Mouse (Mus musculus): Measurements from ENCODE around the gene Cd53. TPM values are rescaled to one million over a fixed set of nuclear protein-coding genes. Genes with fewer than 3 reads are reported as not detected.

Gene Cd53
- polyA plus RNA-seq, 1 experiment from 2014 or later: 14.9 TPM

- H3K4me1 ChIP-seq (ENCODE audit: control insufficient read depth, insufficient read depth, low read length): no peaks in the 10 kb centered on the region
- no peaks in the 10 kb centered on the region for H3K36me3 ChIP-seq (ENCODE audit: control insufficient read depth, insufficient read depth, low read length)
- ATAC-seq (ENCODE audit: low read depth) (no peak), DNase-seq (ENCODE audit: low spot score) (no peak)
- 74% methylated on average over 1 of the region's 1 CpGs for WGBS
- H3K27ac ChIP-seq (replicated peaks; ENCODE audit: low read depth, low read length): no peak overlapping the region
- no peak overlapping the region for H3K4me3 ChIP-seq (ENCODE audit: low read depth, low read length)
- H3K9ac ChIP-seq (ENCODE audit: low read depth, low read length): no peak overlapping the region
- H3K4me2 ChIP-seq (ENCODE audit: low read depth, low read length): no peak overlapping the region
- H3K9me3 ChIP-seq (ENCODE audit: control insufficient read depth, low read length): no peaks in the 10 kb centered on the region
- H3K27me3 ChIP-seq (replicated peaks; ENCODE audit: control insufficient read depth, insufficient read depth, low read length): no peaks in the 10 kb centered on the region
Measured at GRCm38 (mm10) chr3:106771834-106772233, 18.1 kb downstream of the Cd53 start.

- DNase-seq (ENCODE audit: low spot score): no peak
- Histone ChIP-seq H3K27me3 (replicated peaks; ENCODE audit: control insufficient read depth, insufficient read depth, low read length) (no peaks in the 10 kb centered on the region), H3K9me3 (ENCODE audit: control insufficient read depth, low read length) (no peaks in the 10 kb centered on the region), H3K4me1 (ENCODE audit: control insufficient read depth, insufficient read depth, low read length) (no peaks in the 10 kb centered on the region), H3K36me3 (ENCODE audit: control insufficient read depth, insufficient read depth, low read length) (no peaks in the 10 kb centered on the region), H3K27ac (replicated peaks; ENCODE audit: low read depth, low read length) (no peak overlapping the region), H3K9ac (ENCODE audit: low read depth, low read length) (no peak overlapping the region), H3K4me2 (ENCODE audit: low read depth, low read length) (no peak overlapping the region), H3K4me3 (ENCODE audit: low read depth, low read length) (no peak overlapping the region)
- ATAC-seq (ENCODE audit: low read depth): no peak
- 54% methylated on average over 1 of the region's 1 CpGs for WGBS
Measured at GRCm38 (mm10) chr3:106755898-106756297, 34.1 kb downstream of the Cd53 start.

GRCm38 (mm10) chr3:106722028-106722945 lies 67.7 kb downstream of the Cd53 start:
- DNase-seq (ENCODE audit: low spot score): peak; percentile 94
- H3K9me3 ChIP-seq (ENCODE audit: control insufficient read depth, low read length): peaks cover 11% of the 10 kb centered on the region
- 2% methylated on average over 33 of the region's 33 CpGs for WGBS
- H3K9ac ChIP-seq (ENCODE audit: low read depth, low read length): peak overlapping the region; percentile 69
- H3K36me3 ChIP-seq (ENCODE audit: control insufficient read depth, insufficient read depth, low read length): no peaks in the 10 kb centered on the region
- peak overlapping the region; percentile 95 for H3K27ac ChIP-seq (replicated peaks; ENCODE audit: low read depth, low read length)
- peak; percentile 93 for ATAC-seq (ENCODE audit: low read depth)
- H3K4me1 ChIP-seq (ENCODE audit: control insufficient read depth, insufficient read depth, low read length): no peaks in the 10 kb centered on the region
- peak overlapping the region; percentile 60 for H3K4me2 ChIP-seq (ENCODE audit: low read depth, low read length)
- peak overlapping the region; percentile 63 for H3K4me3 ChIP-seq (ENCODE audit: low read depth, low read length)
- H3K27me3 ChIP-seq (replicated peaks; ENCODE audit: control insufficient read depth, insufficient read depth, low read length): no peaks in the 10 kb centered on the region

- peak; percentile 99 for DNase-seq (ENCODE audit: low spot score)
- peaks cover 8% of the 10 kb centered on the region; the same call in 1 of the 2 replicates for H3K9me3 ChIP-seq (ENCODE audit: control insufficient read depth, low read length)
- H3K4me3 ChIP-seq (ENCODE audit: low read depth, low read length): peak overlapping the region; percentile 63
- H3K4me2 ChIP-seq (ENCODE audit: low read depth, low read length): peak overlapping the region; percentile 60
- WGBS: 3% methylated on average over 29 of the region's 31 CpGs
- peak overlapping the region; percentile 69 for H3K9ac ChIP-seq (ENCODE audit: low read depth, low read length)
- H3K27ac ChIP-seq (replicated peaks; ENCODE audit: low read depth, low read length): peak overlapping the region; percentile 95
- no peaks in the 10 kb centered on the region for H3K36me3 ChIP-seq (ENCODE audit: control insufficient read depth, insufficient read depth, low read length)
- H3K4me1 ChIP-seq (ENCODE audit: control insufficient read depth, insufficient read depth, low read length): no peaks in the 10 kb centered on the region
- no peaks in the 10 kb centered on the region for H3K27me3 ChIP-seq (replicated peaks; ENCODE audit: control insufficient read depth, insufficient read depth, low read length)
- peak; percentile 98 for ATAC-seq (ENCODE audit: low read depth)
Measured at GRCm38 (mm10) chr3:106721397-106722027, 68.4 kb downstream of the Cd53 start.

Other genes with a start within 250 kb of the Cd53 start
- 67.1 and 69.9 TPM in 2 replicates for gene Dram2, start 242.4 kb downstream of the Cd53 start, polyA plus RNA-seq (2014; fragmentation: Nextera tagmentation; extraction: Ambion mirVana)
- gene Cept1, start 242.3 kb downstream of the Cd53 start, polyA plus RNA-seq (2014; fragmentation: Nextera tagmentation; extraction: Ambion mirVana): 65.9 and 67.9 TPM in 2 replicates
- gene Lrif1, start 105.2 kb downstream of the Cd53 start, polyA plus RNA-seq (2014; fragmentation: Nextera tagmentation; extraction: Ambion mirVana): 12.4 and 16.8 TPM in 2 replicates
- gene Olfr266, start 36.1 kb upstream of the Cd53 start, polyA plus RNA-seq (2014; fragmentation: Nextera tagmentation; extraction: Ambion mirVana): not detected in 2 replicates
- gene Kcna3, start 246.0 kb upstream of the Cd53 start, polyA plus RNA-seq (2014; fragmentation: Nextera tagmentation; extraction: Ambion mirVana): 1.0 and 1.2 TPM in 2 replicates

Data from embryonic facial prominence, embryonic 14.5 days (tissue).